Mouse (Mus musculus) C2C12 (cell line): Measurements from ENCODE around the gene Slc38a3. TPM values are rescaled to one million over a fixed set of nuclear protein-coding genes. Genes with fewer than 3 reads are reported as not detected.

Source experiments
- H3K27me3 ChIP-seq: one replicate; pipeline ENCODE4 v1.6.1; 2011; ENCODE audit not compliant: control insufficient read depth, insufficient read depth, insufficient read length
- H3K36me3 ChIP-seq: one replicate; pipeline ENCODE4 v1.6.1; 2011; ENCODE audit not compliant: control insufficient read depth, insufficient read depth
- H3K4me3 ChIP-seq: one replicate; pipeline ENCODE4 v1.5.1; 2011; ENCODE audit warnings: mild to moderate bottlenecking, control low read depth; ENCODE audit not compliant: poor library complexity, insufficient read depth, severe bottlenecking
- H3K79me2 ChIP-seq: one replicate; pipeline ENCODE4 v1.6.1; 2011; ENCODE audit not compliant: control insufficient read depth, insufficient read depth
- H3K79me3 ChIP-seq: one replicate; pipeline ENCODE4 v1.6.1; 2011; ENCODE audit warnings: low read depth, control low read depth
- H3ac ChIP-seq: one replicate; pipeline ENCODE3; 2011; ENCODE audit warnings: low read depth; ENCODE audit not compliant: control insufficient read depth, insufficient read length
- CEBPB ChIP-seq: IDR thresholded peaks from one replicate; pipeline ENCODE4 v1.6.1; 2011; ENCODE audit warnings: low read depth, mild to moderate bottlenecking, control low read depth, moderate library complexity
- CTCF ChIP-seq: IDR thresholded peaks from one replicate; pipeline ENCODE4 v1.5.1; 2011; ENCODE audit not compliant: control insufficient read depth, insufficient read depth, insufficient read length
- FOSL1 ChIP-seq: IDR thresholded peaks from one replicate; pipeline ENCODE4 v1.8.0; 2011; ENCODE audit warnings: mild to moderate bottlenecking, low read length; ENCODE audit not compliant: poor library complexity, insufficient read depth, severe bottlenecking
- MAX ChIP-seq: IDR thresholded peaks from one replicate; pipeline ENCODE4 v1.6.1; 2011; ENCODE audit warnings: mild to moderate bottlenecking, control low read depth
- MYOD1 ChIP-seq: IDR thresholded peaks from one replicate; pipeline ENCODE4 v1.6.1; 2011; ENCODE audit warnings: low read depth; ENCODE audit not compliant: control insufficient read depth, insufficient read length
- MYOG ChIP-seq: IDR thresholded peaks from one replicate; pipeline ENCODE4 v1.6.1; 2011; ENCODE audit not compliant: control insufficient read depth, insufficient read length; ENCODE audit errors: extremely low read depth
- USF1 ChIP-seq: IDR thresholded peaks from one replicate; pipeline ENCODE4 v1.6.1; 2011; ENCODE audit warnings: low read depth, mild to moderate bottlenecking, control low read depth, moderate library complexity
- polyA plus RNA-seq: library from polyadenylated mRNA; unstranded; fragments of >200 nt; fragmentation: generic; extraction: Trizol; gene quantifications from one replicate; pipeline ENCODE4 v1.2.1, GENCODE M21; 2012; ENCODE audit warnings: missing spikeins

The Slc38a3 gene
- polyA plus RNA-seq, 1 experiment, result 0.01 TPM

GRCm38 (mm10) chr9:107690391-107690790 lies 21.1 kb upstream of the Slc38a3 start:
- Histone ChIP-seq H3K36me3 (no peaks in the 10 kb centered on the region), H3ac (no peak overlapping the region), H3K4me3 (no peak overlapping the region), H3K79me3 (no peaks in the 10 kb centered on the region), H3K79me2 (no peaks in the 10 kb centered on the region), H3K27me3 (peaks cover 37% of the 10 kb centered on the region)
- TF ChIP-seq MAX (no peak), MYOG (no peak), FOSL1 (no peak), CEBPB (no peak), CTCF (no peak), USF1 (no peak), MYOD1 (no peak)

GRCm38 (mm10) chr9:107688939-107689338 lies 19.6 kb upstream of the Slc38a3 start:
- peaks cover 49% of the 10 kb centered on the region for H3K27me3 ChIP-seq
- no peaks in the 10 kb centered on the region for H3K36me3 ChIP-seq
- H3K79me2 ChIP-seq, result no peaks in the 10 kb centered on the region
- no peak overlapping the region for H3ac ChIP-seq
- H3K79me3 ChIP-seq, result no peaks in the 10 kb centered on the region
- no peak overlapping the region for H3K4me3 ChIP-seq
- TF ChIP-seq USF1, result no peak
- TF ChIP-seq FOSL1, result no peak
- TF ChIP-seq MAX, result no peak
- TF ChIP-seq CEBPB, result no peak
- TF ChIP-seq CTCF, result no peak
- no peak for TF ChIP-seq MYOD1
- TF ChIP-seq MYOG, result no peak

- peaks cover 54% of the 10 kb centered on the region for H3K27me3 ChIP-seq
Measured at GRCm38 (mm10) chr9:107688415-107688814, 19.1 kb upstream of the Slc38a3 start.

GRCm38 (mm10) chr9:107685231-107685981 lies 16.1 kb upstream of the Slc38a3 start:
- Histone ChIP-seq H3ac (no peak overlapping the region), H3K36me3 (no peaks in the 10 kb centered on the region), H3K79me3 (no peaks in the 10 kb centered on the region), H3K79me2 (no peaks in the 10 kb centered on the region), H3K27me3 (peaks cover 57% of the 10 kb centered on the region), H3K4me3 (no peak overlapping the region)
- TF ChIP-seq CTCF (peak; percentile 70), MAX (no peak), MYOG (no peak), MYOD1 (no peak), USF1 (no peak), FOSL1 (no peak)

More at GRCm38 (mm10) chr9:107688415-107688814, 19.1 kb upstream of the Slc38a3 start:
- Histone ChIP-seq H3K79me2 (no peaks in the 10 kb centered on the region), H3K4me3 (no peak overlapping the region), H3K79me3 (no peaks in the 10 kb centered on the region), H3ac (no peak overlapping the region), H3K36me3 (no peaks in the 10 kb centered on the region)
- no peak for TF ChIP-seq MYOG
- no peak for TF ChIP-seq MYOD1
- TF ChIP-seq CEBPB, result no peak
- TF ChIP-seq MAX, result no peak
- no peak for TF ChIP-seq FOSL1
- no peak for TF ChIP-seq CTCF
- no peak for TF ChIP-seq USF1

GRCm38 (mm10) chr9:107682405-107682804 lies 13.1 kb upstream of the Slc38a3 start:
- no peaks in the 10 kb centered on the region for H3K79me2 ChIP-seq
- no peak for TF ChIP-seq USF1

GRCm38 (mm10) chr9:107679501-107679900 lies 10.2 kb upstream of the Slc38a3 start, which contains the start of gene Gnat1:
Gene Gnat1 (minus strand): TSS chr9:107679712.
- Histone ChIP-seq H3K4me3 (no peak within 1 kb of the TSS), H3K79me3 (no peaks in the 10 kb centered on the region), H3K79me2 (no peaks in the 10 kb centered on the region), H3K27me3 (peaks cover 62% of the 10 kb centered on the region), H3ac (no peak within 1 kb of the TSS), H3K36me3 (no peaks in the 10 kb centered on the region)
- TF ChIP-seq MYOG (no peak), MAX (no peak), CEBPB (no peak), CTCF (no peak), MYOD1 (no peak), USF1 (no peak), FOSL1 (no peak)

More at GRCm38 (mm10) chr9:107682405-107682804, 13.1 kb upstream of the Slc38a3 start:
- no peaks in the 10 kb centered on the region for H3K36me3 ChIP-seq
- no peaks in the 10 kb centered on the region for H3K79me3 ChIP-seq
- no peak overlapping the region for H3ac ChIP-seq
- H3K27me3 ChIP-seq, result peaks cover 59% of the 10 kb centered on the region
- H3K4me3 ChIP-seq, result no peak overlapping the region
